Mouse (Mus musculus) adrenal gland, postnatal 10 days (tissue): ENCODE data around the gene Gm7879. TPM values are rescaled to one million over a fixed set of nuclear protein-coding genes. Genes with fewer than 3 reads are reported as not detected.
A peak's percentile ranks its signal among the peaks of the same experiment; 100 is the strongest.
"Not testable (repeated sequence)": the region's sequence is repeated elsewhere in the genome, so short reads cannot be mapped to it uniquely, and the experiment has no call there.

Experiments used
- DNase-seq: peaks from one replicate; pipeline ENCODE4 v3.0.0; 2021; ENCODE audit warnings: mixed read lengths
- long read RNA-seq, 2 experiments: library from polyadenylated mRNA; stranded (forward); transcript quantifications; one replicate each; pipeline ENCODE4 v2.0.0; 2021
- total RNA-seq, 2 experiments: library from RNA; stranded (reverse); gene quantifications; 2 replicates each; pipeline ENCODE4 v1.2.3; 2021

Gene Gm7879
- total RNA-seq: 10 to 100 TPM; 12.7 to 13.6 TPM
- long read RNA-seq, experiment 1, transcript Gm7879-201 (1 exons, 774 nt): major isoform, 6 of 6 reads
- long read RNA-seq, experiment 1, partial matches to known transcripts: 0 of 6 reads
- long read RNA-seq, experiment 1, other reads (novel, unspliced or antisense): 0 of 6 reads
- long read RNA-seq, experiment 2, transcript Gm7879-201 (1 exons, 774 nt): major isoform, 7 of 8 reads
- long read RNA-seq, experiment 2, partial matches to known transcripts: 0 of 8 reads
- long read RNA-seq, experiment 2, other reads (novel, unspliced or antisense): 0 of 8 reads

DNA sequence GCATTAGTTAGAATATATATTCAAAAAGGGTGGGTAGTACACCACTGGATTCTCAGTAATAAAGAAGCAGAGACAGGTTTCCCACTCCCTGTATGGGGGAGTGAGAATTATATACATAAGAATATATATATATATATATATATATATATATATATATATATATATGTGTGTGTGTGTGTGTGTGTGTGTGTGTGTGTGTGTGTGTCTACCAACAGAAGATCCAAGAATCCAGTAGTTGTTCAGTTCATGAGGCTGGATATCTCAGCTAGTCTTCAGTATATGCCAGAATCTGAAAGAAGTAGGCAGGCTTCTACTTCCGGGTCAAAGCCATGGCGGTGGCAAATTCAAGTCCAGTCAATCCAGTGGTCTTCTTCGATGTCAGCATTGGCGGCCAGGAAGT lies at the start of gene Gm7879:
Gene Gm7879, plus strand, starts transcription at position 301 of the 400 bp plus-strand sequence.
- DNase-seq: not testable (repeated sequence)

GRCm38 (mm10) chr5:43863642-43864041 lies 49.3 kb upstream of the Gm7879 start:
- DNase-seq: no peak

DNA sequence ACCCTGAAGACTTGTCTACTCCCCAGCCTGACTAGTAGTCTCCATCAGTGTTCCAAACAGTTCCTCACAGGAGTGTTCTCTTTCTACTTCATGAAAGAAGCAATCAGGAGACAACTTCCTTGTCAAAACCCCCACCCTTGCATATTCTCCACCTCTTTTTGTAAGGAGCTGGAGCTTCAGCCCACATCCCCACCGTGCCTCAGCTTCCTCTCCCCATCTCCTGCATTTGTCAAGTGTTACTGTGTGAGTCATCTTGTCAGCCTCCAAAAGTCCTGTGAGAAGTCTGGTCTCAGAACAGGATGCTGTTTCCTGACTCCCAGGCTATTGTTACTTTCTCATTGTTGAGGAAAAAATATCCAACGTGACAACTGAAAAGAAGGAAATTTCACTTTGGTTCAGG lies 47.6 kb upstream of the Gm7879 start:
- no peak for DNase-seq

DNA sequence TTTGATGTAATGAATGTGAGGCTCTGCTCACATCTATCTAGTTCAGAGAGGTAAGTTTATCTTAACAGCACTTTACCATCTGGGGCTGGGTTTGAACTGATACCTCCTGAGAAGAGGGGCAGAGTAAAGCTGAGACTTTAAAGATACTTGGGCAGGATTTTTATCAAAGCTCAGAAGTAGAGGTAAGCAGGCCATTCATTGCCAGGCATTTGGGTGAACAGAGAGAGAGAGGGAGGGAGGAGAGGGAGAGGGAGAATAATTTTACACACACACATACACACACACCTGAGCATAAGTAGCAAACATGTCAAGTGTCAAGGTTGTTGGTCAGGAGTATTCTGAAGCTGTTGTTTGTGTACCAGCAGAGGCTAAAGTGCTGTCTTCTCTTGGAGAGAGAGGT lies 44.7 kb upstream of the Gm7879 start, which contains the start of gene Cd38:
Gene Cd38, plus strand, starts transcription at position 301 of the 400 bp plus-strand sequence.
- DNase-seq: no peak

DNA sequence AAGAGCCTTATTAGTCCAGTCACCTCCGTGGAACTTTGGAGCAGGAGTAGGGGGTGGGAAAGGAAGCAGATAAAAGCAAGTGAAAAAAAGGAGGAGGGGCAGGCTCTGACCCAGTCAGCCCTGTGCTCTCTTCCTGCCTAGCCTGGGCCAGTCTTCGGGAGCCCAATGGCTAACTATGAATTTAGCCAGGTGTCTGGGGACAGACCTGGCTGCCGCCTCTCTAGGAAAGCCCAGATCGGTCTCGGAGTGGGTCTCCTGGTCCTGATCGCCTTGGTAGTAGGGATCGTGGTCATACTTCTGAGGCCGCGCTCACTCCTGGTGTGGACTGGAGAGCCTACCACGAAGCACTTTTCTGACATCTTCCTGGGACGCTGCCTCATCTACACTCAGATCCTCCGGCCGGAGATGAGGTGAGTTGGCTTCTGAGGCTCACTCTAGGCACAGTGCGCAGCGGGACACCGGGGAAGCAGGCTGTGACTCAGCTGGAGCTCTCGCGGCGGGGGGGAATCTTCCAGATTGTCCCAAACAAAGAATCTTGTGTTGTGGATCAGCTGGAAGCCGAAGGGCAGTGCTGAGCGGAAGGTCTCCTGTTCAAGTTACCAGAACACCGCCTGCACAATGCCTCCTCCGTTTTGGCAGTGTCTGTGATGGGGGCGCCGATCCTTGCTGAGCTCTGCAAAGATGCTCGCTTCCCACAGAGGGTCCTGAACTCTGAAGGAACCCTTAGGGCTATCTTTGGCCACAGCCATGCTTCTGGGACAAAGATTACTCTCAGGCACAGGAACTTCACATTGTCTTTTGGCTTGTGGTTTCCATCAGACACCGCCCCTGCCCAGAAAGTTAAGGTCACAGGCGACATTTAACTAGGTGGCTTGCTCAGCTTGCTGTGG lies 44.0 kb upstream of the Gm7879 start:
- DNase-seq: peak; percentile 42

DNA sequence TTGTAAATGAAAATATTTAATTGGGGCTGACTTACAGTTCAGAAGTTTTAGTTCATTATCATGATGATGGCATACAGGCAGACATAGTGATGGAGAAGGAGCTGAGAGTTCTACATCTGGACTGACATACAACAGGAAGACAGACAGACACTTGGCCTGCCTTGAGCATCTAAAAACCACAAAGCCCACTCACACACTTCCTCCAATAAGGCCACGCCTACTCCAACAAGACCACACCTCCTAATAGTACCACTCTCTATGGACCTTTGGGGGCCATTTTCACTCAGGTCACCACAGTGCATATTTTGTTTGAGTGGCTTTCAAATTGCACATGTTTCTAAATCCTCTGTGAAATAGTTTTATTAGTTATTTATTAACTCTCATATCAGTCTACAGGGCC lies 41.1 kb upstream of the Gm7879 start:
- DNase-seq: no peak

DNA sequence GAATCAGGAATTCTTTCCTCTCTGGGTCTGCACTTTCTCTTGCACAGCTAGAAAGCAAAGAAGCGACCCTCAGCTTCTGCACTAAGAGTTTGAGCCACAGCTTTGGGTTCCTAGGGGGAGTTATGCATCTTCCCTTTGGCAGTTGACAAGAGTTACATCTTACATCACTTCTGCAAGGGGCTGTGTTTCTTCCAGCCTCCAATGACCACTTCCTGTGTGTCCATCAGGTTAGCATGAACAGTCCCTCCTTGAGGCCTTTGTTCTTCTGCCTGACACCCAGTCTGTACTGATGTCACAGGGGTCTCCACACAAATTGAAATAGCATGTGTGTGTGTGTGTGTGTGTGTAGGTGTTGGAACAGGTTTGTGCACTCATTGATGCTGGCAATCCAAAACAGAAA lies 40.3 kb upstream of the Gm7879 start:
- DNase-seq: no peak

- no peak for DNase-seq
Observed at GRCm38 (mm10) chr5:43882034-43882433, 30.9 kb upstream of the Gm7879 start.

DNA sequence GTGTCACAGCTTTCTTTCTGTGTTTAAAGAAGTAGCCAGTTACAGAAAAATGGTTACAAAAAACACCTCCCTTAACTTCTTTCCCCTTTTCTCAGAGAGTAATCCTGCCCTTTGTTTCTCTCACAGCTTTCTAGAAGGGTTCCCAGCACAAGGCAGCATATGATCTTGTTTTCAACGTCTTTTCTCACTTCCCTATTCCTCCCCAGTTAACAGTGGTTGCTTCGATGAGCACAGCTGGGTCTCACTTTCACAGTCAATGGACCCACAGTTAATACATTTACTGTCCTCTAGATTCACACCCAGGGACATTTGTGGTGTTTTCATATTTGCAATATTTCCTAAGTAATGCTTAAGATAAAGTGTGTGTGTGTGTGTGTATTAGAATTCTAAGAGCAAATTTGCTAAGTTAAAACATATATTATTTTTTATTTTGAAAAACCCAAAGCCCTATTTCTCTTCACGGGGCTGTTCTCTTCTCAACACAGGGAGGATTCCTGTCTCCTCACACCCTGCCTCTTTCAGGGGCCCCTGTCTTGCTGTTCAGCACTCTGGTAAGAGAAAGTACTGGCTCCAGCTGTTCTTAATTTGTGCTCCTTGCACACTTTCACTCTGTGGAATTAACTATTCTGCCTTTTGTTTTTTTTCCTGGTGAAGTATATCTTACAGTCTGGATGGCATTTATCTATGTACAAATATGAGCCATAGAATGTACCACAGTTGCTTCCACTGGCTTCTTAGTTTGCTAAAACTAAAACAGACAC lies 27.7 kb upstream of the Gm7879 start:
- no peak for DNase-seq

GRCm38 (mm10) chr5:43892386-43892785 lies 20.6 kb upstream of the Gm7879 start:
- peak; percentile 41 for DNase-seq

- peak; percentile 67 for DNase-seq
Observed at GRCm38 (mm10) chr5:43894113-43894512, 18.8 kb upstream of the Gm7879 start.

DNA sequence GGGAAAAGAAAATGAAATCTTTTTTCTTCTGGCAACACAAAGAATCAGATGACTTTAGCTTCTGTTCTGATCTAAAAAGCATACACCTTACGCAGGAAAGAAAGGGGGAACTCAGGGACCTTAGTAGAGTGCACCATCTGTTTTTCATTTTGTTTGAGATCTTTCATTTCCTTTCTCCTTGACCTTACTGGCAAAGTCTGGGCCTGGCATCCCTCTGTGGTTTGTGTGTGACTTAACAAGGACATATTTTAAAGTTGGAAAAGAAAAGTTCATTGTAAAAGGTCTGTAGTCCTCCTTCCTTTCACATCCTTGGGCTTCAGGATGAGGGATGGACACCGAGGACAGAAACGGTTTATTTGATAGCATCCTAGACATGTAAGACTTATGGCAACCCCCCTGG lies 17.0 kb upstream of the Gm7879 start:
- DNase-seq: no peak

DNA sequence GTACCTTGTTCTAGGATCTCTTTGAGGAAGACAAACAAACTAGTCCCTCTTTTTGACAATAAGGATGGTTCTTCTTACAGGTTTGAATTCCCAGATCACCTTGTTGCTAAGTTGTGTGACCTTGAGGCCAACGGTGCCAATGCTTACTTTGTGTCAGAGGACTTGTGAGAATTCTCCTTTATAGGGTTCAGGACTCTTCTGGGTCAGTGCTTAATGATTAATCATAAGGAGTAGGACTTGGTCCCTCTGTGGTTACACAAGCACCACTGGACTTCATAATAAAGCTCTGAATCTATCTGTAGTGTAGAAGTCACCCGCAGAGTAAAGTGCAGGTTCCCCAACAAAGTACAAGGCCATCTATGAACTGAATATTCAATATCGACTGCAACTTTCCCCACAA lies 8.3 kb upstream of the Gm7879 start:
- no peak for DNase-seq

DNA sequence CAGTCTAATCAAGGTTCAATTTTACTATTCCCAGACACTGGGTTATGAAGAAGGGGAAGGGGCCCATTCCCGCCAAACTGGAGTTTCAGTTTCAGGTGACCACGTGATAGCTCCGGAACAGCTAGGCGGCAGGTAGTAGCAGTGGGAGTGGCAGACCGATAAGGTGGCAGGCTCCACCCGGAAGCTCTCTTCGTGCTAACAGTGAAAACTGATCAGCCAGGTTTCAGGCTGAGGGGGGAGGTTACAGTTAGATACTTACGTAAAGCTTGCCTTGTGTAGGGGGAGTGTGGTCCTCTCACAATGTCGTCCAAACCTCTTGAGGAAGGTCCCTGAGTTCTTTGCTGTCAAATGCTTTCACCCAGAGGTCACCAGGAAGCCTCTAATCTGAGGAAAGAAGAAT lies 3.7 kb upstream of the Gm7879 start:
- no peak for DNase-seq

- no peak for DNase-seq
Observed at GRCm38 (mm10) chr5:43910006-43910405, 2.9 kb upstream of the Gm7879 start.

DNA sequence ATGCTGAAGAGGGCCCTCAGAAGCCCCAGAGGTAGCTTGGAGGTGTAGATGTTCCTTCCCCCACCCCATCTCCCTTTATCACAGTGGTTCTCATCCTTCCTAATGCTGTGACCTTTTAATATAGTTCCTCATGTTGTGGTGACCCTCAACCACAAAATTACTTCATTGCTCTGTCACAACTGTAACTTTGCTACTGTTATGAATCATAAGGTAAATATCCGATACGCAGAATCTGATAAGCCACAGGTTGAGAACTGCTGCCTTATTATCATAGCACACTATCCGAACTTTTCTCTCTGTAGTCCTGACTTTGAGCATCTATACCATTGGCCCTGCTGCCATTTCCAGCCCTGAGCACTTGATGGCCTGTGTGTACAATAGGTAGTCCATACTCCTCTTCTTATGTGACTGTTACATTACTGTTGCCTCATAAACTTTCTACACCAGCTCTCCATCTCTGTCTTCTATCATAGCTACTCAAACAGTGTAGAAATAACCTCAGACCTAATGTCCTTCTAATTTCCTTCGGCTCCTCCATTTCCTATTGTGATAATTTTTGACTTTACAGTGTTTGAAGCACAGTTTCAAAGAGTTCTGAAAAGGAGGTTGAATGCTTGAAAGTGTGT lies 2.4 kb downstream of the Gm7879 start:
- DNase-seq: no peak

- DNase-seq: no peak
Observed at GRCm38 (mm10) chr5:43921877-43922276, 8.9 kb downstream of the Gm7879 start.

DNA sequence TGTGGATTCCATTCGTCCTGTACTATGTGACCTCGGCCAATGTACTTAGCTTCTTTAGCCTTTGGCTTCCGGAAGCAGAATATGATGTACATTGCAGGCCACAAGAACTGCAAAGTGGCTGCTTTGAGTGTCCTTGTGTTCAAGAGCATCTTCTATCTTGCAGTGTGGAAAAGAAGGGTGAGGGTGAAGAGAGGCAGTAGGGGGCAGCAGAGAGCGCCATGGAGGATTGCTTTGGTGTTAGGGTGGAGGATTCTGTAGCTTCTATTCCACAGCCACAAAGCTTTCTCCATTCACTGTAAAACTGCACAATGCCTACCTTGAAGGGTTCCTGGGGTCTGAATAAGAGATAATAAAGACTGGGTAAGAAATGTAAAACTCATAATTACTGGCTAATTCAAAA lies 11.0 kb downstream of the Gm7879 start:
- DNase-seq: peak; percentile 81

DNA sequence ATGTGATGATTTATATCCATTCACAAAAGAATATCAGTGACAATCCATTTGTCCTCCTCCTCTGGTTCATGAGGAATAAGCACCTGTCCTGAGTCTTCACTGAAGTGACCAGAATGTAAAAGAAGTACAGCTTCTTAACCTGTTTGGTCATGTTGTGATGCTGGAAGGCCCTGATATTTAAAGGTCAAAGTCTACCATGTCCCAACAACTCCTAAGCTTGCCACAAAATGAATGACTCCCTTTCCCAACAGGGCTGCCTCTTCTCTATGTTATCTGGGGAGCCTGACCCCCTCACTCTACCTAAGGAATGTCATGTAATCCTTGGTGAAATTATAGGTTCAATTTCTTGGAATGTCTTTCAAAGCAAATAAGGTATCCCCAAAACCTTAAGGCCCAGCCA lies 14.8 kb downstream of the Gm7879 start:
- no peak for DNase-seq

DNA sequence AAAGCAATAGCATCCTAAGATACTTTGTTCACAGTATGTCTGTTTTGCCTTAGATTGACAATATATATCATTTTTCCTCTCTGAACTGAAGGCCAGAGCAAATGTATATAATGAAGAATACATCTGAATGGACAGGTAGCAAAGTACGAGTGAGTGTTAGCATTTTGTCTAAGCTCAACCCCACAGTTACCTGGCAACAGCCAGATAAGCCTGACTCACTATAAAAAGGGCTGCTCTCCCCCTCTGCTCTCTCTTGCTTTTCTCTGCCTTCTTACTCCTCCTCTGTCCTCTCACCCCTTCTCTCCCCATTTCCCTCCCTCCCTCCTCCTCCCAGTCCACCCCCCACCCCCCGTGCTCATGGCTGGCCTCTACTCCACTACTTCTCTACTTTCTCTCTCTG lies 20.3 kb downstream of the Gm7879 start:
- no peak for DNase-seq

GRCm38 (mm10) chr5:43947330-43947977 lies 34.5 kb downstream of the Gm7879 start:
- DNase-seq: no peak
